Mouse (Mus musculus): ENCODE data around the gene Gmpr. TPM values are rescaled to one million over a fixed set of nuclear protein-coding genes. Genes with fewer than 3 reads are reported as not detected.

The Gmpr gene
- 27.3 and 31.5 TPM in 2 replicates for polyA plus RNA-seq (2016; fragmentation: Nextera tagmentation; extraction: Ambion mirVana)

GRCm38 (mm10) chr13:45507274-45508229, at the start of gene Gmpr:
Gene Gmpr (plus strand): TSS chr13:45507444.
- Histone ChIP-seq H3K4me1 (peaks cover 41% of the 10 kb centered on the region), H3K36me3 (replicated peaks) (no peaks in the 10 kb centered on the region), H3K9me3 (no peaks in the 10 kb centered on the region; the same call in 1 of the 2 replicates), H3K4me3 (peak within 1 kb of the TSS; percentile 70), H3K27ac (peak within 1 kb of the TSS; percentile 84), H3K27me3 (ENCODE audit: poor library complexity, severe bottlenecking) (peaks cover 48% of the 10 kb centered on the region)
- under 1% methylated on average over 58 of the region's 63 CpGs for WGBS
- peak; percentile 69 for DNase-seq (ENCODE audit: extremely low spot score, low spot score)

GRCm38 (mm10) chr13:45457459-45457858, 49.8 kb upstream of the Gmpr start:
- no peak overlapping the region for H3K27ac ChIP-seq
- H3K4me3 ChIP-seq: no peak overlapping the region
- H3K27me3 ChIP-seq (ENCODE audit: poor library complexity, severe bottlenecking): no peaks in the 10 kb centered on the region
- 81% methylated on average over 7 of the region's 7 CpGs for WGBS
- no peaks in the 10 kb centered on the region for H3K36me3 ChIP-seq (replicated peaks)
- peaks cover 37% of the 10 kb centered on the region for H3K4me1 ChIP-seq
- no peak for DNase-seq (ENCODE audit: extremely low spot score, low spot score)
- no peaks in the 10 kb centered on the region for H3K9me3 ChIP-seq

GRCm38 (mm10) chr13:45460177-45460576, 47.1 kb upstream of the Gmpr start:
- WGBS: 95% methylated on average over 3 of the region's 3 CpGs
- no peak for DNase-seq (ENCODE audit: extremely low spot score, low spot score)
- no peak overlapping the region for H3K27ac ChIP-seq
- H3K4me1 ChIP-seq: peaks cover 13% of the 10 kb centered on the region
- H3K4me3 ChIP-seq: no peak overlapping the region
- H3K27me3 ChIP-seq (ENCODE audit: poor library complexity, severe bottlenecking): no peaks in the 10 kb centered on the region
- no peaks in the 10 kb centered on the region for H3K9me3 ChIP-seq
- no peaks in the 10 kb centered on the region for H3K36me3 ChIP-seq (replicated peaks)

- DNase-seq (ENCODE audit: extremely low spot score, low spot score): no peak
- H3K4me3 ChIP-seq: no peak overlapping the region
- no peak overlapping the region for H3K27ac ChIP-seq
- H3K36me3 ChIP-seq (replicated peaks): no peaks in the 10 kb centered on the region
- 91% methylated on average over 14 of the region's 14 CpGs for WGBS
- peaks cover 9% of the 10 kb centered on the region; the same call in 1 of the 2 replicates for H3K4me1 ChIP-seq
- H3K9me3 ChIP-seq: no peaks in the 10 kb centered on the region
- H3K27me3 ChIP-seq (ENCODE audit: poor library complexity, severe bottlenecking): peaks cover 12% of the 10 kb centered on the region; the same call in 1 of the 2 replicates
Observed at GRCm38 (mm10) chr13:45461370-45461958, 45.8 kb upstream of the Gmpr start.

GRCm38 (mm10) chr13:45465616-45466015, 41.6 kb upstream of the Gmpr start:
- 92% methylated on average over 10 of the region's 10 CpGs for WGBS
- Histone ChIP-seq H3K27me3 (ENCODE audit: poor library complexity, severe bottlenecking) (peaks cover 38% of the 10 kb centered on the region), H3K27ac (no peak overlapping the region), H3K4me1 (peaks cover 34% of the 10 kb centered on the region), H3K4me3 (no peak overlapping the region), H3K9me3 (no peaks in the 10 kb centered on the region), H3K36me3 (replicated peaks) (no peaks in the 10 kb centered on the region)
- no peak for DNase-seq (ENCODE audit: extremely low spot score, low spot score)

- no peaks in the 10 kb centered on the region for H3K36me3 ChIP-seq (replicated peaks)
- peaks cover 36% of the 10 kb centered on the region for H3K4me1 ChIP-seq
- H3K27me3 ChIP-seq (ENCODE audit: poor library complexity, severe bottlenecking): peaks cover 42% of the 10 kb centered on the region
- no peak for DNase-seq (ENCODE audit: extremely low spot score, low spot score)
- no peak overlapping the region for H3K27ac ChIP-seq
- WGBS: 73% methylated on average over 10 of the region's 10 CpGs
- H3K4me3 ChIP-seq: no peak overlapping the region
- no peaks in the 10 kb centered on the region for H3K9me3 ChIP-seq
Observed at GRCm38 (mm10) chr13:45466031-45466519, 41.2 kb upstream of the Gmpr start.

GRCm38 (mm10) chr13:45468751-45469150, 38.5 kb upstream of the Gmpr start:
- Histone ChIP-seq H3K4me1 (peaks cover 36% of the 10 kb centered on the region), H3K36me3 (replicated peaks) (no peaks in the 10 kb centered on the region), H3K27me3 (ENCODE audit: poor library complexity, severe bottlenecking) (peaks cover 65% of the 10 kb centered on the region), H3K9me3 (no peaks in the 10 kb centered on the region), H3K4me3 (no peak overlapping the region), H3K27ac (no peak overlapping the region)
- no peak for DNase-seq (ENCODE audit: extremely low spot score, low spot score)
- 77% methylated on average over 5 of the region's 5 CpGs for WGBS

- Histone ChIP-seq H3K4me3 (no peak overlapping the region; the same call in 1 of the 2 replicates), H3K9me3 (no peaks in the 10 kb centered on the region), H3K27me3 (ENCODE audit: poor library complexity, severe bottlenecking) (peaks cover 74% of the 10 kb centered on the region), H3K27ac (peak overlapping the region; percentile 78), H3K36me3 (replicated peaks) (no peaks in the 10 kb centered on the region), H3K4me1 (peaks cover 38% of the 10 kb centered on the region)
- peak; percentile 66 for DNase-seq (ENCODE audit: extremely low spot score, low spot score)
- WGBS: 31% methylated on average over 19 of the region's 19 CpGs
Observed at GRCm38 (mm10) chr13:45469481-45470301, 37.6 kb upstream of the Gmpr start.

- peaks cover 76% of the 10 kb centered on the region for H3K27me3 ChIP-seq (ENCODE audit: poor library complexity, severe bottlenecking)
- 28% methylated on average over 10 of the region's 10 CpGs for WGBS
- H3K4me1 ChIP-seq: peaks cover 27% of the 10 kb centered on the region
Observed at GRCm38 (mm10) chr13:45473311-45473710, 33.9 kb upstream of the Gmpr start.

GRCm38 (mm10) chr13:45475297-45475696, 31.9 kb upstream of the Gmpr start:
- Histone ChIP-seq H3K36me3 (replicated peaks) (no peaks in the 10 kb centered on the region), H3K27ac (no peak overlapping the region), H3K4me1 (peaks cover 8% of the 10 kb centered on the region), H3K27me3 (ENCODE audit: poor library complexity, severe bottlenecking) (peaks cover 63% of the 10 kb centered on the region), H3K9me3 (no peaks in the 10 kb centered on the region), H3K4me3 (no peak overlapping the region)
- WGBS: 79% methylated on average over 8 of the region's 8 CpGs
- DNase-seq (ENCODE audit: extremely low spot score, low spot score): no peak

More at GRCm38 (mm10) chr13:45473311-45473710, 33.9 kb upstream of the Gmpr start:
- H3K27ac ChIP-seq: no peak overlapping the region
- DNase-seq (ENCODE audit: extremely low spot score, low spot score): no peak
- no peaks in the 10 kb centered on the region for H3K36me3 ChIP-seq (replicated peaks)
- no peak overlapping the region for H3K4me3 ChIP-seq
- no peaks in the 10 kb centered on the region for H3K9me3 ChIP-seq

- peaks cover 44% of the 10 kb centered on the region for H3K27me3 ChIP-seq (ENCODE audit: poor library complexity, severe bottlenecking)
- peaks cover 3% of the 10 kb centered on the region; the same call in 1 of the 2 replicates for H3K4me1 ChIP-seq
- no peak overlapping the region for H3K4me3 ChIP-seq
- no peak overlapping the region for H3K27ac ChIP-seq
- H3K36me3 ChIP-seq (replicated peaks): no peaks in the 10 kb centered on the region
- H3K9me3 ChIP-seq: no peaks in the 10 kb centered on the region
- DNase-seq (ENCODE audit: extremely low spot score, low spot score): peak; percentile 71
- 41% methylated on average over 3 of the region's 3 CpGs for WGBS
Observed at GRCm38 (mm10) chr13:45477183-45477582, 30.1 kb upstream of the Gmpr start.

GRCm38 (mm10) chr13:45479951-45480350, 27.3 kb upstream of the Gmpr start:
- Histone ChIP-seq H3K9me3 (peaks cover 8% of the 10 kb centered on the region; the same call in 1 of the 2 replicates), H3K27me3 (ENCODE audit: poor library complexity, severe bottlenecking) (peaks cover 21% of the 10 kb centered on the region), H3K4me3 (no peak overlapping the region), H3K36me3 (replicated peaks) (no peaks in the 10 kb centered on the region), H3K27ac (no peak overlapping the region), H3K4me1 (no peaks in the 10 kb centered on the region)
- WGBS: 84% methylated on average over 6 of the region's 6 CpGs
- DNase-seq (ENCODE audit: extremely low spot score, low spot score): no peak
